Mouse (Mus musculus): ENCODE measurements around the gene Entpd1.
A peak's percentile ranks its signal among the peaks of the same experiment; 100 is the strongest.

Gene Entpd1

DNA sequence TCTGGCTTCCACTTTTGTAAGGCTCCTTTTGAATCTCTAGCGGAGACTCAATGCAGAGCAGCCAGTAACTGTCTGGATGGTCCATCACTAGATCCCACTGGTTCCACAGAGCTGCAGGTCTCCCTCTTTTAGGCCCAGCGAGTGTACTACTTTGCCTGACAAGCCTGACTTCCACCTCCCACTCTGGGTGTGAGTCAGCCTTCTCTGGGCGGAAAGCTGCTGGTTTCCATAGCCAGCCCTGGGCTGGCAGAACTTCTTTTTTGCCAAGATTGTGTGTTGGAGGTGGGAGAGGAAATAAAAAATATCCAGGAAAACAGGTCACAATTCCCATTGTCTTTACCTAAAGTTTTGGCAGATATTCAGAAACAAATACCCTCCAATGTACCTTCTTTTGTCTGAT is 17.9 kb downstream of the Entpd1 start:
- no peak for DNase-seq

- DNase-seq, result no peak
These were observed 18.4 kb downstream of the Entpd1 start for GRCm38 (mm10) chr19:40630606-40631005.

GRCm38 (mm10) chr19:40632193-40632592 is 20.0 kb downstream of the Entpd1 start:
- DNase-seq, result no peak

DNA sequence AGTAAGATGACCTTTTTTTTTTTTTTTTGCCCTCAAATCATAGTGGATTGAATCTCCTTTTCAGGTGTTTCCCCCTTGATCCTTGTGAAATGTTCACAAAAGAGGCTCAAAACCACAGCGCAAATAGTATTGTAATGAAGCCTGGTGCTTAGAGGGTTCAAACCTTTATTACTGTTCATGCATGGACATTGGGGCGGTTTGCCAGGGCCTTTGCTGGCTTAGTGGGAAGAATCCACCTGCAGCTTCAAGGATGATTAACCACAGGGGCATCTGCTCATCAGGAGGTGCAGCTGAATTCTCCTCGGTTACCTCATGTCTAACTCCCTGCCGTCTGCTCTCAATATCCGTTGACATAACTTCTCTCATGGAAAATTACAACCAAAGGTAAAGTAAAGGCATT is 20.5 kb downstream of the Entpd1 start:
- no peak for DNase-seq

DNA sequence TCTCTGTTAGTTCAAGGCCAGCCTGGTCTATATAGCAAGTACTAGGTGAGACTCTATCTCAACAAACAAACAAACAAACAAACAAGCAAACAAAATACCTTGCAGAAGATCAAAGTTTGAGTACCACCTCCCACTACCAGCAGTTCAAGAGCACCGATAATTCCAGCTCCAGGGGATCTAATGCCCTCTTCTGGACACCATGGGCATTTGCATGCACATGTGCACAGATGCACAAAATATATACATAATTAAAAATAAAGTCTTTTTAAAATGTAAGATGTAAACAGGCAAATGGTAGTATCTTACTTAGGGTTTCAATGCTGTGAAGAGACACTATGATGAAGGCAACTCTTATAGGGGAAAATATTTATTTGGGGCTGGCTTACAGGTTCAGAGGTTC is 21.0 kb downstream of the Entpd1 start:
- DNase-seq, result no peak

DNA sequence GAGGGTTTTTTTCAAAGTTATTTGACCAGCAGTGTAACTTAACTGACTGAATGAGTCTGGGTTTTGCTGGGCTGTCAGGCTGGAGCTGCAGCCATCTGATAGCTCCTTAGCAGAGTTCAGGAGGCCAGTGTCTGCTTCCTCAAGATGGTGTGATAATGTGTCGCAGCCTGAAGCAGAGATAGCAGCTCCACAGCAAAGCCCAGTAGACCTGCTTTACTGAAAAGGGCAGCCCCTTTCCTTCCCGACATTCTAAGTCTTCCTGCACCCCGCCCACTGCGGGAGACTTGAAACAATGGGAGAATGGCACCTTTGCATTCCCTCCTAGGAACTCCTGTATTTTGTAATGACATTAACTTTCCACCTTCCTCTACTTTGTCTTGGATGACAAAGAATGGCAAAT is 24.9 kb downstream of the Entpd1 start:
- DNase-seq, result peak; percentile 65

- DNase-seq, result no peak
These were observed 25.4 kb downstream of the Entpd1 start for GRCm38 (mm10) chr19:40637601-40638000.

- DNase-seq, result no peak
These were observed 26.4 kb downstream of the Entpd1 start for GRCm38 (mm10) chr19:40638582-40638981.

DNA sequence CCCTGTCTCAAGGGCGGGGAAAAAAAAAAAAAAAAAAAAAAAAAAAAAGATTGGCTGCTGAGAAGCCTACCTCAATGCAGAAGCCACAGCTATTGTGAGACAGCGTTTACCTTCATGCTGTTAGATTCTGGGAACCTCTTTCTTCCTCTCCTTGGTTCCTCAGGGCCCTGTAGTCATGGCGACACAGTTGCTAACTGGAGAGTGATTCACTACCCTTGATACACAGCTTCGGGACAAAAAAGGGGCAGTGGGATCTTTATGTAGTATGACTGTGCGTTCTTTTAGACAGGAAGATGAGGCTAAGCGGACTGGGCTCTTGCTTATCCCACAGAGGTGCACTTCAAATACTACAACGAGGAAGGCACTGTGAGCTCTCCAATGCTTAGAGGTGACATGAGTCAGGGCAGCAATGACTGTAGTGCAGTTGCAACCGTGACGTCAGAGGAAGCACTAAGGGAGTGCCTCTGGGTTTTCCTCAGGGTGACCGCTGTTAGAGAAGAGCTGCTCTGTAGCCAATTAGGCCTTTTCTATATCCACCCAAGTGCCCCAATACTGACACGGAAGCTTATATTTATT is 27.7 kb downstream of the Entpd1 start:
- DNase-seq, result no peak

DNA sequence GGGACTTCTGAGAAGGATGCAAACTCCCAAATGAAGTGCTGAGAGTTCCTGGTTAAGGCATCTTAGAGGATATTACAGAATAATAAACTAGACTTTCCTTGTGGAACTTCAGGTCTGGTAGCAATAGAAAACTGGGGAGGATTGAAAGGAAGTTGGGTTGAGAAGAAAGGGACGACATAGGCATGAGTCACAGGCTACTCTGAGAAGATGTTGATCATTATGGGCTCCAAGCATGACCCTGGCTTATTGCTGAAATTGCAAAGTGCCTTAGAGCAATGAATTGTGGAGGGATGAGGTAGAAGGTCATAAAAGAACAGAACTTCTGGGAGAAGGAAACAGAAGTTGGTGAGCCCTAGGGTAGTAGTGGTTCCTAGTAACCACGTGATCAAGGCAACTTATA is 28.6 kb downstream of the Entpd1 start:
- no peak for DNase-seq

- no peak for DNase-seq
These were observed 31.7 kb downstream of the Entpd1 start for GRCm38 (mm10) chr19:40643846-40644245.

- no peak for DNase-seq
These were observed 34.2 kb downstream of the Entpd1 start for GRCm38 (mm10) chr19:40646379-40646778.

DNA sequence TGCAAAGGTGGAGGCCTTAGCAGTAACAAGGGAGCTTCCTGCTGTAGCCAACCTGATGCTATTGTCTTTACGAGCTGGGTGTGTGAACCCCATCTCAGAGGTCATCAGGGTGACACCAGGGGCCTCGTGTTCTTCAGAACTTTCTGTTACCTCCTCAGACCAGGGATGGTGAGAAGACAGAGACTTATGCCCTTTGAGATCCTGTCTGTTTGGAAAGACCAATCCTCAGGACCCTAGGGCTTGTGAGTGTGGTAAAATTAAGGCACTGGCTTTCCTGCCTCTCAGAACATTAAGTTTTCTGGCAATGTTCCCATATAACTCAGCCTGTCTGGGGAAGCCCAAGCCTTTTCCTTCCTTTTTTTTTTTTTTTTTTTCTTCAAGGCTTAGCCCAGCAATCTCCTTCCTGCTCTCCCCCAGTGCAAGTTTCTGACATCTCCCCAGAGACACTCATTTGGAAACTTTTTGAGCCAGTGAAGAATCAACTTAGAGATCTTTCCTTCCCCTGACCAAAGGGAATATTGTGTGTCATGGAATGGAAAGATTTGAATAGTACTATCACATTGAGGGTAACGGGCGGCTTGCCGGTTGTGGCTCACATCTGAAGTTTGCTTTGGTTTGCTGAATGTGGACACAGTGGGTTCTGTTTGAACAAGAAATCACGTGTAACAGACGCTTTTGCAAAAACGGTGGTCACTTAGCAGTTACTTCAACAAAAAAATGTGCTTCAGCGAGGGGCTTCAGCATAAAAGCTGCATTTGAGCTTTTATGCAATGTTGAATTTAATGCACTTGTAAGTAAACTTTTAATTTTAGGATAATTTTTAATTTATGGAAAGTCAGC is 35.4 kb downstream of the Entpd1 start:
- DNase-seq, result peak; percentile 63

DNA sequence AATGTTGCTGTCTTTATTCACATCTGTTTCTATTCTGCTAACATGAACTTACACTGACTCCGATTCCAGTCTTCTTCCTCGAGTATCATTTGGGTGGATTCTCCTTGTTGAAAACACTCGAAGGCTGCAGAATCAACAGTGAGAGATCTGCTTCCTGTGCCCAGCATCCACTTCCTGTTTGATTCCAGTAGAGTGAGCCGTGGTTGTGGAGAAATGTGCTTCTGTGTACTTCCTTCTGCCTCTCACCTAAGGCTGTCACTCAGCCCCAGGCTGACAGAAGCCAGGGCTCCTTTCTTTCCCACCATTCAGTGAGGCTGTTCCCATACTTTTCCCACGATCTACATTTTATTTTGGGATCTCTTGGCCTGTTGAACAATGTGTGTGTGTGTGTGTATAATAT is 37.9 kb downstream of the Entpd1 start:
- no peak for DNase-seq

DNA sequence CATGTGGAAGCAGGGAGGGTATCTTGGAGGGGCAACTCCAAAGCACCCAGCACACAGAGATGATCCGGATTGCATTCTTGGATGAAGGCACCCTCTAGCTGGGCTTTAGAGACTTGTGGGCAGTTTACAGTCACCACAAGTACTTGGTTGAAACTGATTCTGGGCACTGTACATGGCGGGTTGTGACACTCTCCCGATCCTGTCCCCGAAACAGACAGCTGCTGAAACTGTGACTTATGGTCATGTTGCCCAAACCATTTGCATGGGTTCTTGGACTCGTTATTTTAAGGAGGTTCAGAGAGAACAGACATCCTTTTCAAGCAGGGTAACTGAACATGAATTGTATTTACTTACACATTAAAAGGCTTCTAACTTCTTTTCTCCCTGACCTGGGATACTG is 44.0 kb downstream of the Entpd1 start:
- DNase-seq, result no peak

DNA sequence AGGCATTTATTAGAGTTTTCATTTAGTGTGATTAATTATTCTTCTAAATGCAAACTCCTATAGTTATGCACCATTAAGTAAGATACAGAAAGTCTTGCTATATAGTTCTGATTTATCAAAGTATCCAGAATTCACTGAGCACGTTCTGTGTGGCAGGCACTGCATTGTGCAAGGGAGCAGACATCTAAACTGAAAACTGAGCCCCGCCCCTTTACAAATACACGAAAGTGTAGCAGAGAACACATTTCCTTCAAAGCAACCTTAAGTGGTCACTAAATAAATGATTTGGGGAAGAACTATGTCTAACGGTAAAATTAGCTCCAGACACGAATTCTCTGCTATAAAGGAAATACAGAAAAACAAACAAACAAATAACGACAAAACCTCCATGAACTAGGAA is 46.1 kb downstream of the Entpd1 start:
- no peak for DNase-seq

DNA sequence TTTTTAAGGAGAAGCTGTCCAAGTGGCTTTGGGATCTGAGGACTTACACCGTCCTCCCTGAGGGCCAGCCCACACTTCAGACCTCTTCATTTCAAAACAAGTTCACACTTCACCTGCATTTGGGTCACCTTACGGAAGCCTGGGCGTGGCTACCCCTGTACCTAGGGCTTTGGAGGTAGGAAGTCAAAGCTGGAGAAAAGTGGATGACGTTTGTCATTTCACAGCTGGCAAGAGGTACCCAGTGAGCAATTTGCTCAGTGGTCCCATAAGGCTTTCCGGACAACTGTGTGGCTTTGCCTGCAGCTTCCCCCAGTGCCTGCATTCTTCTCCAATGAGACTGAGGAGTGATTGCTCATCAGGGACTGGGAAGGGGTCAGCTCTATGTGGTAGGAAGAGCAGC is 46.8 kb downstream of the Entpd1 start:
- DNase-seq, result no peak

DNA sequence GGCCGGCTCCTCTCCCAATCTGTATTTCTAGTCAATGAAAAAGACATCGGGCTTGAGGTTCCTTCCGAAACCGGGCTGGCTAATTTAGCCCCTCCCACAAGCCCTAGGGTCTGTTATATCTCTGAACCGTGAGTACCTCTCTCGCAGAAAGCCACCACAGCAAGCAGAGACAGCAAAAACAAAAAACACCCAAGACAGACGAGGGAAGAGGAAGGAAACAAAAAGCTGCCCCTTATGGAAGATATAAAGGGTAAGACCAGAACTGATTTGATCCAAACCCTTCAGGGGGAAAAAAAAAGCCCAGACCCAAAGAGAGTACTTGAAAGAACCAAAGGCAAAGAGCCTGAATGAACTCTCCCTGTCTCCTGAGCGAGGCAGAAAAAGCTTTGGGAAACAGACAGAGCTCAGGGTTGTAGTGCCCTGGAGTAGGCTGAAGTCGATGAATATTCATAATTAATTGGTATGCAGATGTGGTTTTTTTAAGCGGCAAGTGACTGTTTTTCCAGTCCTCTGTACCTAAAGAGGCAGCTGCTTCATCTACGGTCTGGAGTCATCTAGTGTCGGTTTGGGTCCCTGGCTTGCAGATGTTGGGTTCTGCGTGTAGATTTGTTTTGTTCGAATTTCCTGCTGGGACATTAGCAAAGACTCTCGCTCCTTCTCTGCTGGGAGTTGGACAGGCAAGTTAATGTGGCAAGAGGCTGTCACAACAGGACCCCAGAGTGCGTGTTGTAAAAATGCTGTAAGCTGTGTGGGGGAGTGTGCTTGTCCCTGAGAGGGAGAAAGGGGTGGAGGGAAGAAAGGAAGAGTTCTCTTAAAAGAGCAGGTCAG is 47.7 kb downstream of the Entpd1 start:
- no peak for DNase-seq

DNA sequence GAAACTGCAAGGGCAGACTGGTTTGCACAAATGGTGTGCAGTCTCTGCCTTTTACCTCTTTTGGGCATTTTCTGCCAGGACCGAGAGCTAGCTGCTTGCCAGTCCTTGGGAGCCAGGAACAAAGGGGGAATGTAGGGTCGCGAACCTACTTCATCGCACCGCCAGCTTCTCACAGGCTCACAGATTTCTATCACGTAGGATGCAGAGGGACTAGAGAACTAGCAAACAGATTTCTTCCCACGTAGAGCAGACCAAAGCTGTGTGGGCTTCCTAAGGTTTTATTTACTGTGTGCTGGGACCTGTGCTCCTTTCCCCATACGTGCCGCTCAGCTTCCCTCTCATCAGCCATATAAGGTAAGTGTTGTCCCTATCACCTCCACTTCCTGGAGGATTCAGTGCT is 48.3 kb downstream of the Entpd1 start:
- no peak for DNase-seq

GRCm38 (mm10) chr19:40661108-40661507 is 48.9 kb downstream of the Entpd1 start:
- no peak for DNase-seq

DNA sequence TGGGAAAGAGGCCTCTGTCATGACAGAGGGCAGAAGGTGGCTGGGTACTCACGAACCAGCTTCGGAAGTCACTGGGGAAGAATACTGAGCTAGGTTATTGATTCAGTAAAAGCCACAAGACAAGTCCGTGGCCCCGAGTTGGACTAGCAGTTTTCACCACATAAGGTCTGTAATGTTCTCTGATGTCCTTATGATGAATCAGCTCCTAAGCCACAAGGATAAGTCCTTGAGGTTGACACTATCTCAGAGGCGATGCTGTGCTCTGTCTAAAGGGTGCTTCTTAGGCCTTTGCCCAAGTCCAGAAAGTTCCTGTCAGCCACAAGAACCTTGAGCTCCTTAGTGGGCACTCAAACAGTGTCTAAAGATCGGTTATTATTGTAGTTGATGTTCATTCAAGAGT is 49.7 kb downstream of the Entpd1 start:
- DNase-seq, result no peak

DNA sequence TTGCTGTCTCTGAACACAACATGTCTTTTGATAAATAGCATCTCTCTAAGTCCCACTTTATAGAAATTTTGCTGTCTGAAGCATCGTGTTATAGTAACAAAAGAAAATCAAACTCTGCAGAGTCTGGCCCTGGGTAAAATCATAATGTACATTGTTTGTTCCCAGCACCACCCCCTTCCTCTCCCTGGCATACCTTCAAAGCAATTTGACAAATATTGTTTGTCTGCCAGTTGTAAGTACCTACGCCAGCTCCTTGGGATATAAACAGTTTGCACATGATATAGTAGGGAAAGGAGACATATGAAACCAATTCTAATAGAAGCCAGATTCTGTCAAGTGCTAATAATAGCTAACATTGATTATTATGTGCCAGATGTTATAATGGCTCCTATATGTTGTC is 50.6 kb downstream of the Entpd1 start:
- DNase-seq, result no peak

DNA sequence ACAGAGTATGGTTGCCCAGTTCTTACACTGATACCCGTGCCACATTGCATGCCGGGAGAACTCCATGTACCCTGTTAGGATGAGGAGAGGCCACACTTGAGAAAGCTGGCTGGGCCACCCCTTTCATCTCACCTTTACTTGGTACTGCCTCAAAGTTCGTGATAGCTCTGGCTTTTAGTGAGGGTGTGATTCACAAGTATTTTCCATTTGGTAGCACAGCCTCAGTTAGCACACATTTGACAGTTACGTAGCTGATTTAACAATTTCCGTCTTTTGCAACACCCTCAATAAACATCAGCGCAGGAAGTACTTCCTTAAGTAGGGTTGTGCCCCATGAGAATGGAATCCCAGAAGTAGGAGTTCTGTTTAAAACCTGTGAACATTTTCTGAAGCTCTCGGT is 53.6 kb downstream of the Entpd1 start:
- DNase-seq, result no peak

DNA sequence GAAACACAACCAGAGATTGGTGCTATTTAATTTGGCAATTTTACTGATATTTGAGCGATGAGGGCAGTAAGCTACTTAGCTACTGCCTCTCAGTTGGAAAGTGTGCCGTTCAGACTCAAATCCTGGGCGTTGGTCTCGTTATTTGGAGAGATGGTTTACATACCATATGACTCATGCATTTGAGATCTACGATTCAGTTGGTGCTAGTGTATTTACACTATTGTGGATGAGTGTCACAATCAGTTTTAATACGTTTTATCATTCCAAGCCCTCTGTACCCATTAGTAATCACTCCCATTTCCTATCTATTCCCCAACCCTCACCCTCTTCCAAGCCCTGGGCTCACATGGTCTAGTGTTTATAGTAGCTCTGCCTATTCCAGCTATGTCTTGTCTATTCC is 54.9 kb downstream of the Entpd1 start:
- DNase-seq, result no peak

Data from kidney, adult 11 months (tissue).